In the genomic region with DNA sequence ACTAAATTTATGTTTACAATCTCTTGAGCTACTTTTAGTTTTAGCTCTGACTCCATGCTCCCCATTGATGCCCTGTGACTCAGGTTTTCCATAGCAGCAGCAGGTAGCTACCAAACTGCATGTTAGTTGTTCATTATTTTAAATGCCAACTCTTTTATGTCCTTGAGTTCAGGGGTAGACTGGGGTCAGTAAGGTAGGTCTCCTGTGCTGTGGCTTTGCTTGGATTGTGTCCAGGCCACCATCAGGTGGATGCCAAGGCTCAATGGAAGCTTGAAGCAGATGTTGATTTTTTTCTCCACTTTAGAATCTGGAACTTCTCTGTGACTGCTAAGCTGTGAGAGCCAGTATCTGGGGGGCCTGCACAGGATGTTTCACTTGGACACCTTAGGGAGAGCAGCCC, we compare ENCODE assay signal across 21 mouse cellular contexts. TPM values are rescaled to one million over a fixed set of nuclear protein-coding genes. Genes with fewer than 3 reads are reported as not detected.
"Had no signal": no experiment of that assay in that cellular context is flagged by ENCODE, and none has a peak within 500 bp of the region (broad histone marks: within the 10 kb centered on the region; RNA-seq: fewer than 3 reads in every experiment).

No protein-coding gene starts in this region.

- H3K4me2 ChIP-seq: limb, embryonic 13.5 days; lung, embryonic 14.5 days; midbrain, embryonic 12.5 days; midbrain, embryonic 15.5 days; neural tube, embryonic 12.5 days; neural tube, embryonic 15.5 days had no signal

- H3K36me3 ChIP-seq: limb, embryonic 10.5 days; limb, embryonic 13.5 days; midbrain, embryonic 12.5 days; midbrain, embryonic 15.5 days; neural tube, embryonic 12.5 days; neural tube, embryonic 15.5 days had no signal

- H3K9ac ChIP-seq: limb, embryonic 13.5 days; liver, embryonic 14.5 days; liver, postnatal 0 days; lung, embryonic 14.5 days; midbrain, embryonic 12.5 days; midbrain, embryonic 15.5 days; neural tube, embryonic 12.5 days; neural tube, embryonic 15.5 days had no signal

- H3K4me3 ChIP-seq: limb, embryonic 10.5 days; limb, embryonic 13.5 days; midbrain, embryonic 12.5 days; midbrain, embryonic 15.5 days; neural tube, embryonic 12.5 days; neural tube, embryonic 15.5 days had no signal

- H3K27me3 ChIP-seq: limb, embryonic 13.5 days; midbrain, embryonic 12.5 days; midbrain, embryonic 15.5 days; neural tube, embryonic 12.5 days; neural tube, embryonic 15.5 days had no signal

- H3K4me1 ChIP-seq: limb, embryonic 10.5 days; limb, embryonic 13.5 days; midbrain, embryonic 12.5 days; midbrain, embryonic 15.5 days; neural tube, embryonic 12.5 days; neural tube, embryonic 15.5 days had no signal

- DNase-seq: liver; liver, postnatal 0 days; lung, embryonic 14.5 days; right cerebral cortex, adult 18-20 months; right cerebral cortex, postnatal 14 days; right cerebral cortex, postnatal 4 days; thymus, adult 2 months; thymus, postnatal 14 days; thymus, postnatal 4 days had no signal

- ATAC-seq: intestine, postnatal 0 days; liver, postnatal 0 days; lung, postnatal 0 days; midbrain, embryonic 15.5 days had no signal

- H3K27ac ChIP-seq: limb, embryonic 10.5 days; limb, embryonic 13.5 days; liver, embryonic 14.5 days; macrophage; midbrain, embryonic 12.5 days; midbrain, embryonic 15.5 days; neural tube, embryonic 12.5 days; neural tube, embryonic 15.5 days; stomach, postnatal 0 days had no signal

- H3K9me3 ChIP-seq: limb, embryonic 10.5 days; limb, embryonic 13.5 days; midbrain, embryonic 12.5 days; midbrain, embryonic 15.5 days; neural tube, embryonic 12.5 days; neural tube, embryonic 15.5 days had no signal

RNA-seq across cellular contexts. Expression of gene Wdr72, which starts 8.6 kb away (rescaled TPM):
- total RNA-seq: megakaryocyte, adult 5-6 weeks had no signal
- polyA plus RNA-seq: macrophage had no signal
